9 mouse cellular contexts compared by ENCODE assay signal in genomic region chr19:41655089-41655783, GRCm38 (mm10).
DNase-seq lines count a peak whose midpoint lies in the region; ATAC-seq and TF ChIP-seq lines count a peak whose summit lies in the region.
"Had no signal": no experiment of that assay in that cellular context is flagged by ENCODE, and none has a peak within 500 bp of the region (broad histone marks: within the 10 kb centered on the region; RNA-seq: fewer than 3 reads in every experiment).

No protein-coding gene starts in this region.

- no peak overlapping the region for H3K4me2 ChIP-seq in hindbrain, postnatal 0 days (ENCODE audit: low read depth, low read length)
- H3K4me2 ChIP-seq in forebrain, embryonic 16.5 days (ENCODE audit: low read length) = no peak overlapping the region
- H3K4me2 ChIP-seq in neural tube, embryonic 13.5 days = no peak overlapping the region; the same call in 1 of the 2 replicates
- H3K4me2 ChIP-seq: lung, embryonic 14.5 days had no signal

- H3K36me3 ChIP-seq in hindbrain, embryonic 10.5 days = no peaks in the 10 kb centered on the region
- H3K36me3 ChIP-seq in hindbrain, postnatal 0 days (ENCODE audit: insufficient read depth, low read length) = no peaks in the 10 kb centered on the region
- no peaks in the 10 kb centered on the region for H3K36me3 ChIP-seq in forebrain, embryonic 16.5 days (ENCODE audit: control insufficient read depth, insufficient read depth)
- no peaks in the 10 kb centered on the region for H3K36me3 ChIP-seq in neural tube, embryonic 13.5 days

- H3K4me3 ChIP-seq in hindbrain, embryonic 10.5 days = no peak overlapping the region
- no peak overlapping the region for H3K4me3 ChIP-seq in hindbrain, postnatal 0 days (ENCODE audit: low read length)
- no peak overlapping the region for H3K4me3 ChIP-seq in forebrain, embryonic 16.5 days (replicated peaks; ENCODE audit: low read length)
- no peak overlapping the region for H3K4me3 ChIP-seq in neural tube, embryonic 13.5 days

- H3K9me3 ChIP-seq in hindbrain, embryonic 10.5 days = no peaks in the 10 kb centered on the region
- no peaks in the 10 kb centered on the region for H3K9me3 ChIP-seq in hindbrain, postnatal 0 days (ENCODE audit: low read length)
- no peaks in the 10 kb centered on the region for H3K9me3 ChIP-seq in forebrain, embryonic 16.5 days (ENCODE audit: control insufficient read depth, low read length)
- no peaks in the 10 kb centered on the region for H3K9me3 ChIP-seq in neural tube, embryonic 13.5 days

- no peak overlapping the region for H3K9ac ChIP-seq in hindbrain, postnatal 0 days (replicated peaks; ENCODE audit: low read length)
- 0 out of 2 replicates have a peak overlapping the region, but pooled peaks have one; percentile 10 for H3K9ac ChIP-seq in forebrain, embryonic 16.5 days (replicated peaks; ENCODE audit: low read depth, low read length)
- H3K9ac ChIP-seq in neural tube, embryonic 13.5 days = peak overlapping the region; percentile 57
- H3K9ac ChIP-seq: lung, embryonic 14.5 days had no signal

- peaks cover 95% of the 10 kb centered on the region for H3K27me3 ChIP-seq in hindbrain, embryonic 10.5 days (ENCODE audit: insufficient read depth, poor library complexity, severe bottlenecking)
- peaks cover 13% of the 10 kb centered on the region; the same call in 1 of the 2 replicates for H3K27me3 ChIP-seq in hindbrain, postnatal 0 days (ENCODE audit: insufficient read depth, low read length)
- H3K27me3 ChIP-seq in forebrain, embryonic 16.5 days (replicated peaks; ENCODE audit: control insufficient read depth, insufficient read depth, low read length) = peaks cover 8% of the 10 kb centered on the region; the same call in 1 of the 2 replicates
- H3K27me3 ChIP-seq in neural tube, embryonic 13.5 days = peaks cover 18% of the 10 kb centered on the region

- peak overlapping the region; percentile 70 for H3K27ac ChIP-seq in hindbrain, embryonic 10.5 days
- H3K27ac ChIP-seq in hindbrain, postnatal 0 days = no peak overlapping the region
- H3K27ac ChIP-seq in forebrain, embryonic 16.5 days (ENCODE audit: low read length) = no peak overlapping the region
- peak overlapping the region; percentile 87 for H3K27ac ChIP-seq in neural tube, embryonic 13.5 days (replicated peaks)

- 14% methylated on average over 6 of the region's 6 CpGs for WGBS in hindbrain, embryonic 10.5 days
- 16% methylated on average over 6 of the region's 6 CpGs for WGBS in hindbrain, postnatal 0 days
- WGBS in forebrain, embryonic 16.5 days = 16% methylated on average over 6 of the region's 6 CpGs
- WGBS in neural tube, embryonic 13.5 days = 9% methylated on average over 6 of the region's 6 CpGs

- H3K4me1 ChIP-seq in hindbrain, embryonic 10.5 days (replicated peaks) = peaks cover 89% of the 10 kb centered on the region
- H3K4me1 ChIP-seq in hindbrain, postnatal 0 days (ENCODE audit: insufficient read depth, low read length) = no peaks in the 10 kb centered on the region; the same call in 1 of the 2 replicates
- peaks cover 49% of the 10 kb centered on the region for H3K4me1 ChIP-seq in forebrain, embryonic 16.5 days (replicated peaks; ENCODE audit: control insufficient read depth, insufficient read depth, low read length)
- peaks cover 93% of the 10 kb centered on the region for H3K4me1 ChIP-seq in neural tube, embryonic 13.5 days (replicated peaks)

- no peak for TF ChIP-seq CTCF in hindbrain, postnatal 0 days (IDR thresholded peaks at IDR 0.05; ENCODE audit: low read depth)

- no peak for ATAC-seq in hindbrain, postnatal 0 days
- no peak for ATAC-seq in forebrain, embryonic 16.5 days
- ATAC-seq in neural tube, embryonic 13.5 days (ENCODE audit: low read depth) = peak; percentile 23; the same call in 1 of the 2 replicates
- ATAC-seq in cerebellum, adult (ENCODE audit: insufficient number of reproducible peaks, low FRiP score, low TSS enrichment) = no peak

- no peak for DNase-seq in hindbrain, embryonic 10.5 days (ENCODE audit: low spot score)
- DNase-seq in hindbrain, postnatal 0 days (ENCODE audit: low spot score) = no peak
- DNase-seq in mesoderm, embryonic 11.5 days (ENCODE audit: low read depth, low spot score) = peak; percentile 64
- no peak for DNase-seq in left cerebral cortex, adult 9 months (ENCODE audit: low spot score in 2 of 2)
- no peak for DNase-seq in right cerebral cortex, postnatal 14 days

Comparison
In these comparisons a context has a peak if more than half of its experiments do, and no peak if none do; other contexts are left out.
1. H3K27ac ChIP-seq: peak in hindbrain, embryonic 10.5 days (single experiment) and neural tube, embryonic 13.5 days (single experiment); none in hindbrain, postnatal 0 days (single experiment) and forebrain, embryonic 16.5 days (single experiment).